Mouse (Mus musculus): ENCODE results near the gene Hmg20b. TPM values are rescaled to one million over a fixed set of nuclear protein-coding genes. Genes with fewer than 3 reads are reported as not detected.
A peak's percentile ranks its signal among the peaks of the same experiment; 100 is the strongest.

Hmg20b gene
- total RNA-seq, 2 experiments from 2014 or later, result 74.0 to 82.9 TPM

- no peak for DNase-seq
- intact Hi-C loops (cut with DNase I), result no loop called here
Observed at GRCm38 (mm10) chr10:81332277-81332676, 18.0 kb downstream of the Hmg20b start.

- peak; percentile 68 to 70 for DNase-seq
- intact Hi-C loops (cut with DNase I), result no loop called here
Observed at GRCm38 (mm10) chr10:81330007-81330406, 20.3 kb downstream of the Hmg20b start.

- intact Hi-C loops (cut with DNase I), result no loop called here
- DNase-seq, result peak in 1 of 2 experiments; percentile 65
Observed at GRCm38 (mm10) chr10:81329194-81329975, 20.9 kb downstream of the Hmg20b start.

- peak; percentile 70 to 79 for DNase-seq
- intact Hi-C loops (cut with DNase I), result no loop called here
Observed at GRCm38 (mm10) chr10:81328386-81328785, 21.9 kb downstream of the Hmg20b start, which contains the start of gene Tbxa2r. TSS of gene Tbxa2r (plus strand) at chr10:81328731.

GRCm38 (mm10) chr10:81327959-81328358 is 22.3 kb downstream of the Hmg20b start:
- DNase-seq, result no peak
- intact Hi-C loops (cut with DNase I), result no loop called here

GRCm38 (mm10) chr10:81326858-81327257 is 23.4 kb downstream of the Hmg20b start:
- peak; percentile 60 to 61 for DNase-seq
- intact Hi-C loops (cut with DNase I), result no loop called here

- no peak for DNase-seq
- intact Hi-C loops (cut with DNase I), result no loop called here
Observed at GRCm38 (mm10) chr10:81325781-81326180, 24.5 kb downstream of the Hmg20b start.

- intact Hi-C loops (cut with DNase I), result no loop called here
- DNase-seq, result no peak
Observed at GRCm38 (mm10) chr10:81325176-81325575, 25.1 kb downstream of the Hmg20b start.

GRCm38 (mm10) chr10:81323791-81324530 is 26.3 kb downstream of the Hmg20b start:
- intact Hi-C loops (cut with DNase I), result loop anchor here (2.0 kb wide), 1 partner anchor 17 kb away; no protein-coding TSS in a partner anchor
- no peak for DNase-seq

- intact Hi-C loops (cut with DNase I), result loop anchor here (2.0 kb wide), 1 partner anchor 18 kb away; no protein-coding TSS in a partner anchor
- DNase-seq, result no peak
Observed at GRCm38 (mm10) chr10:81323141-81323775, 27.0 kb downstream of the Hmg20b start.

GRCm38 (mm10) chr10:81322444-81322843 is 27.8 kb downstream of the Hmg20b start:
- intact Hi-C loops (cut with DNase I), result loop anchor here (2.0 kb wide), 1 partner anchor 18 kb away; no protein-coding TSS in a partner anchor
- no peak for DNase-seq

GRCm38 (mm10) chr10:81321436-81321835 is 28.8 kb downstream of the Hmg20b start:
- intact Hi-C loops (cut with DNase I), result no loop called here

GRCm38 (mm10) chr10:81320550-81321347 is 29.5 kb downstream of the Hmg20b start, which contains the start of gene Cactin:
TSS of gene Cactin (plus strand) at chr10:81321103.
- intact Hi-C loops (cut with DNase I), result no loop called here

More at GRCm38 (mm10) chr10:81321436-81321835, 28.8 kb downstream of the Hmg20b start:
- DNase-seq, result no peak

GRCm38 (mm10) chr10:81319741-81320549 is 30.3 kb downstream of the Hmg20b start:
- intact Hi-C loops (cut with DNase I), result no loop called here
- DNase-seq, result peak; percentile 93 to 94

More at GRCm38 (mm10) chr10:81320550-81321347, 29.5 kb downstream of the Hmg20b start, which contains the start of gene Cactin:
- peak; percentile 99 for DNase-seq

- peak in 1 of 2 experiments; percentile 40 for DNase-seq
- intact Hi-C loops (cut with DNase I), result no loop called here
Observed at GRCm38 (mm10) chr10:81319330-81319699, 31.0 kb downstream of the Hmg20b start.

GRCm38 (mm10) chr10:81318589-81319329 is 31.5 kb downstream of the Hmg20b start:
- DNase-seq, result no peak

GRCm38 (mm10) chr10:81317273-81317672 is 33.0 kb downstream of the Hmg20b start:
- no peak for DNase-seq
- intact Hi-C loops (cut with DNase I), result no loop called here

More at GRCm38 (mm10) chr10:81318589-81319329, 31.5 kb downstream of the Hmg20b start:
- intact Hi-C loops (cut with DNase I), result no loop called here
